Mouse (Mus musculus) intestine, embryonic 14.5 days (tissue): ENCODE results near the gene Ecm1. TPM values are rescaled to one million over a fixed set of nuclear protein-coding genes. Genes with fewer than 3 reads are reported as not detected.

Experiments used
- microRNA-seq: library from miRNA; unstranded; fragments of <30 nt; microRNA quantifications from one replicate; pipeline ENCODE4, GENCODE M21; 2016
- polyA plus RNA-seq: library from polyadenylated mRNA; unstranded; fragments of >200 nt; fragmentation: Nextera tagmentation; extraction: Ambion mirVana; gene quantifications from 2 replicates; pipeline ENCODE4 v1.2.1, GENCODE M21; 2014

Ecm1 gene
- polyA plus RNA-seq, 1 experiment from 2014 or later = 23.2 TPM

Small RNAs within 50 kb of the gene (microRNA-seq; reads per million reads assigned to microRNA genes)
- not detected for gene Mir7014

Other genes starting within 250 kb of the Ecm1 start
- 8.1 and 9.3 TPM in 2 replicates for gene Ctsk, start 240.3 kb downstream of the Ecm1 start, polyA plus RNA-seq
- 22.4 and 26.6 TPM in 2 replicates for gene Ctss, start 212.8 kb downstream of the Ecm1 start, polyA plus RNA-seq
- gene Hormad1, start 179.9 kb downstream of the Ecm1 start, polyA plus RNA-seq = 0.12 TPM in 1 of 2 replicates, not detected in the other
- 38.5 and 38.7 TPM in 2 replicates for gene Golph3l, start 150.6 kb downstream of the Ecm1 start, polyA plus RNA-seq
- gene Ensa, start 114.6 kb downstream of the Ecm1 start, polyA plus RNA-seq = 71.8 and 75.6 TPM in 2 replicates
- 49.8 and 57.5 TPM in 2 replicates for gene Mcl1, start 80.8 kb downstream of the Ecm1 start, polyA plus RNA-seq
- gene Adamtsl4, start 51.7 kb downstream of the Ecm1 start, polyA plus RNA-seq = 1.2 and 2.6 TPM in 2 replicates
- 55.4 and 55.8 TPM in 2 replicates for gene Tars2, start 20.6 kb upstream of the Ecm1 start, polyA plus RNA-seq
- 19.8 and 21.2 TPM in 2 replicates for gene Rprd2, start 79.3 kb upstream of the Ecm1 start, polyA plus RNA-seq
- gene Prpf3, start 116.3 kb upstream of the Ecm1 start, polyA plus RNA-seq = 50.3 and 54.0 TPM in 2 replicates
- gene Mrps21, start 131.9 kb upstream of the Ecm1 start, polyA plus RNA-seq = 342 and 343 TPM in 2 replicates
- 6.7 and 7.9 TPM in 2 replicates for gene Ciart, start 142.7 kb upstream of the Ecm1 start, polyA plus RNA-seq
- gene BC028528, start 152.4 kb upstream of the Ecm1 start, polyA plus RNA-seq = 20.8 and 23.9 TPM in 2 replicates
- gene Aph1a, start 154.4 kb upstream of the Ecm1 start, polyA plus RNA-seq = 40.4 and 44.1 TPM in 2 replicates
- 2.7 and 4.3 TPM in 2 replicates for gene Car14, start 165.1 kb upstream of the Ecm1 start, polyA plus RNA-seq
- 54.3 and 61.2 TPM in 2 replicates for gene Anp32e, start 189.7 kb upstream of the Ecm1 start, polyA plus RNA-seq